Comparison of ENCODE assay signal across 9 mouse cellular contexts in the genomic region with DNA sequence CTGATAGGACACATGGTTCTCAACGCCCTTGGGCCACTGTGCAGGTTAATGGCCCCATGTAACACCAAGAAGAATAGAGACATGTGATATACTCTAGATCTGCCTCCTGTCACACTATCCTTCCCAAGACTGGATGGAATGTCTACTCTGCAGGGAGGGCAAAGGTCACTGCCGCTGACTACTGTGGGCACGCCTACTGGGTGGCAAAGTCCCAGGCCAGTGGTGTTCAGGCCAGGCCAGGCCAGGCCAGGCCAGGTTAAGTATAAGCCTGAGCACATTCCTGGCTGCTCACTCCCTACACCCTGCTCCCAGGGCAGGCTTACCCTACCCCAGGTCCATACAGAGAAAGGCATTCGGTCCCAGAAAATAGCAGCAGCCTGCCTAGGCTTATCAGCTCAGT. TPM values are rescaled to one million over a fixed set of nuclear protein-coding genes. Genes with fewer than 3 reads are reported as not detected.
DNase-seq lines count a peak whose midpoint lies in the region; ATAC-seq and TF ChIP-seq lines count a peak whose summit lies in the region.
"Had no signal": no experiment of that assay in that cellular context is flagged by ENCODE, and none has a peak within 500 bp of the region (broad histone marks: within the 10 kb centered on the region; RNA-seq: fewer than 3 reads in every experiment).

No protein-coding gene starts in this region.

- H3K9me3 ChIP-seq in hindbrain, embryonic 12.5 days (replicated peaks): no peaks in the 10 kb centered on the region
- no peaks in the 10 kb centered on the region for H3K9me3 ChIP-seq in hindbrain, embryonic 14.5 days (ENCODE audit: control insufficient read depth, low read length)
- no peaks in the 10 kb centered on the region for H3K9me3 ChIP-seq in kidney, embryonic 14.5 days (ENCODE audit: control insufficient read depth, low read length)
- no peaks in the 10 kb centered on the region for H3K9me3 ChIP-seq in neural tube, embryonic 13.5 days
- H3K9me3 ChIP-seq in forebrain, embryonic 16.5 days (ENCODE audit: control insufficient read depth, low read length): no peaks in the 10 kb centered on the region
- H3K9me3 ChIP-seq: embryonic facial prominence, embryonic 15.5 days had no signal

- H3K27me3 ChIP-seq in hindbrain, embryonic 12.5 days: no peaks in the 10 kb centered on the region
- H3K27me3 ChIP-seq in hindbrain, embryonic 14.5 days (ENCODE audit: control insufficient read depth, insufficient read depth, low read length): no peaks in the 10 kb centered on the region
- H3K27me3 ChIP-seq in heart, adult 2 months (ENCODE audit: control insufficient read depth, insufficient read depth, low read length): no peaks in the 10 kb centered on the region
- 0 out of 2 replicates have a peak, but pooled peaks cover 3% of the 10 kb centered on the region for H3K27me3 ChIP-seq in kidney, embryonic 14.5 days (ENCODE audit: control insufficient read depth, insufficient read depth, low read length)
- H3K27me3 ChIP-seq in neural tube, embryonic 13.5 days: no peaks in the 10 kb centered on the region
- no peaks in the 10 kb centered on the region for H3K27me3 ChIP-seq in forebrain, embryonic 16.5 days (replicated peaks; ENCODE audit: control insufficient read depth, insufficient read depth, low read length)
- H3K27me3 ChIP-seq: embryonic facial prominence, embryonic 15.5 days had no signal

- WGBS in hindbrain, embryonic 12.5 days: 49% methylated on average over 4 of the region's 4 CpGs
- 57% methylated on average over 4 of the region's 4 CpGs for WGBS in hindbrain, embryonic 14.5 days
- WGBS in heart, adult 2 months: 43% methylated on average over 4 of the region's 4 CpGs
- WGBS in kidney, embryonic 14.5 days: 26% methylated on average over 4 of the region's 4 CpGs
- WGBS in neural tube, embryonic 13.5 days: 58% methylated on average over 4 of the region's 4 CpGs
- WGBS in forebrain, embryonic 16.5 days: 75% methylated on average over 4 of the region's 4 CpGs

- TF ChIP-seq EP300 in heart, adult 2 months (IDR thresholded peaks at IDR 0.05; ENCODE audit: insufficient read depth, low read depth, low read length): peak; percentile 67; the same call in 1 of the 2 replicates

- H3K79me2 ChIP-seq in heart, adult 2 months (replicated peaks; ENCODE audit: control insufficient read depth, insufficient read depth, low read length): no peaks in the 10 kb centered on the region; the same call in 1 of the 2 replicates

- H3K36me3 ChIP-seq in hindbrain, embryonic 12.5 days: no peaks in the 10 kb centered on the region
- H3K36me3 ChIP-seq in hindbrain, embryonic 14.5 days (replicated peaks; ENCODE audit: control insufficient read depth, insufficient read depth): no peaks in the 10 kb centered on the region
- H3K36me3 ChIP-seq in heart, adult 2 months (ENCODE audit: control insufficient read depth, insufficient read depth, low read length): peaks cover 6% of the 10 kb centered on the region
- no peaks in the 10 kb centered on the region for H3K36me3 ChIP-seq in kidney, embryonic 14.5 days (ENCODE audit: control insufficient read depth, insufficient read depth, low read length)
- H3K36me3 ChIP-seq in neural tube, embryonic 13.5 days: no peaks in the 10 kb centered on the region
- H3K36me3 ChIP-seq in forebrain, embryonic 16.5 days (ENCODE audit: control insufficient read depth, insufficient read depth): no peaks in the 10 kb centered on the region
- H3K36me3 ChIP-seq: embryonic facial prominence, embryonic 15.5 days had no signal

- no peak overlapping the region for H3K4me3 ChIP-seq in hindbrain, embryonic 12.5 days
- H3K4me3 ChIP-seq in hindbrain, embryonic 14.5 days (replicated peaks; ENCODE audit: low read length): no peak overlapping the region
- no peak overlapping the region for H3K4me3 ChIP-seq in heart, adult 2 months
- no peak overlapping the region for H3K4me3 ChIP-seq in kidney, embryonic 14.5 days (ENCODE audit: low read length)
- H3K4me3 ChIP-seq in neural tube, embryonic 13.5 days: no peak overlapping the region
- H3K4me3 ChIP-seq in forebrain, embryonic 16.5 days (replicated peaks; ENCODE audit: low read length): no peak overlapping the region
- H3K4me3 ChIP-seq: embryonic facial prominence, embryonic 15.5 days had no signal

- no peak overlapping the region for H3K4me2 ChIP-seq in hindbrain, embryonic 12.5 days (replicated peaks)
- H3K4me2 ChIP-seq in hindbrain, embryonic 14.5 days (replicated peaks): no peak overlapping the region
- no peak overlapping the region for H3K4me2 ChIP-seq in kidney, embryonic 14.5 days (replicated peaks; ENCODE audit: low read depth, low read length)
- no peak overlapping the region for H3K4me2 ChIP-seq in neural tube, embryonic 13.5 days
- H3K4me2 ChIP-seq in forebrain, embryonic 16.5 days (ENCODE audit: low read length): no peak overlapping the region
- H3K4me2 ChIP-seq: embryonic facial prominence, embryonic 15.5 days had no signal

- ATAC-seq in hindbrain, embryonic 12.5 days (ENCODE audit: low FRiP score): peak; percentile 41
- ATAC-seq in hindbrain, embryonic 14.5 days (ENCODE audit: low FRiP score): no peak
- peak; percentile 56 for ATAC-seq in kidney, embryonic 14.5 days (ENCODE audit: low FRiP score, low TSS enrichment)
- 0 out of 2 replicates have a peak, but pooled peaks have one; percentile 32 for ATAC-seq in neural tube, embryonic 13.5 days (ENCODE audit: low read depth)
- no peak for ATAC-seq in forebrain, embryonic 16.5 days

- no peak overlapping the region for H3K9ac ChIP-seq in hindbrain, embryonic 12.5 days
- no peak overlapping the region for H3K9ac ChIP-seq in hindbrain, embryonic 14.5 days
- H3K9ac ChIP-seq in heart, adult 2 months (ENCODE audit: low read depth, low read length): no peak overlapping the region
- H3K9ac ChIP-seq in kidney, embryonic 14.5 days (ENCODE audit: low read depth, low read length): no peak overlapping the region
- H3K9ac ChIP-seq in neural tube, embryonic 13.5 days: 0 out of 2 replicates have a peak overlapping the region, but pooled peaks have one; percentile 3
- H3K9ac ChIP-seq in forebrain, embryonic 16.5 days (replicated peaks; ENCODE audit: low read depth, low read length): no peak overlapping the region
- H3K9ac ChIP-seq: embryonic facial prominence, embryonic 15.5 days had no signal

- peak overlapping the region; percentile 17 for H3K27ac ChIP-seq in hindbrain, embryonic 12.5 days
- no peak overlapping the region for H3K27ac ChIP-seq in hindbrain, embryonic 14.5 days
- peak overlapping the region; percentile 85 for H3K27ac ChIP-seq in heart, adult 2 months
- H3K27ac ChIP-seq in kidney, embryonic 14.5 days (ENCODE audit: low read depth, low read length): no peak overlapping the region
- no peak overlapping the region for H3K27ac ChIP-seq in neural tube, embryonic 13.5 days (replicated peaks)
- no peak overlapping the region for H3K27ac ChIP-seq in forebrain, embryonic 16.5 days (ENCODE audit: low read length)
- H3K27ac ChIP-seq: embryonic facial prominence, embryonic 15.5 days had no signal

- intact Hi-C loops in heart, adult 2 months (cut with DNase I): loop anchor here (5.0 kb wide), 2 partner anchors 41 to 56 kb away; no protein-coding TSS in a partner anchor

- no peak for TF ChIP-seq CTCF in heart, adult 2 months (IDR thresholded peaks at IDR 0.05)

- TF ChIP-seq POLR2A in heart, adult 2 months (IDR thresholded peaks at IDR 0.05; ENCODE audit: insufficient read depth, low read depth, low read length): 0 out of 2 replicates have a peak, but pooled peaks have one; percentile 41

- peaks cover 12% of the 10 kb centered on the region for H3K4me1 ChIP-seq in hindbrain, embryonic 12.5 days
- H3K4me1 ChIP-seq in hindbrain, embryonic 14.5 days (replicated peaks; ENCODE audit: control insufficient read depth, insufficient read depth, low read length): no peaks in the 10 kb centered on the region
- peaks cover 13% of the 10 kb centered on the region for H3K4me1 ChIP-seq in heart, adult 2 months (ENCODE audit: control insufficient read depth, insufficient read depth, low read length)
- peaks cover 14% of the 10 kb centered on the region for H3K4me1 ChIP-seq in kidney, embryonic 14.5 days (ENCODE audit: control insufficient read depth, insufficient read depth, low read length)
- peaks cover 8% of the 10 kb centered on the region; the same call in 1 of the 2 replicates for H3K4me1 ChIP-seq in neural tube, embryonic 13.5 days (replicated peaks)
- no peaks in the 10 kb centered on the region for H3K4me1 ChIP-seq in forebrain, embryonic 16.5 days (replicated peaks; ENCODE audit: control insufficient read depth, insufficient read depth, low read length)

- no peak for DNase-seq in hindbrain, embryonic 14.5 days (ENCODE audit: low spot score)
- DNase-seq in heart, adult 2 months: peak in 1 of 2 experiments; percentile 70
- no peak for DNase-seq in spleen, adult 12 weeks (ENCODE audit: low spot score)
- no peak for DNase-seq in thymus, adult 18-20 months

RNA-seq across cellular contexts. Expression of a gene that starts 20.6 kb away (rescaled TPM):
- polyA plus RNA-seq in hindbrain, embryonic 12.5 days (2016; fragmentation: Nextera tagmentation; extraction: Ambion mirVana): 16.6 and 17.7 TPM in 2 replicates
- 16.1 and 18.0 TPM in 2 replicates for polyA plus RNA-seq in hindbrain, embryonic 14.5 days (2014; fragmentation: Nextera tagmentation; extraction: Ambion mirVana)
- total RNA-seq in heart, adult 2 months (2021): 10 to 100 TPM; 21.0 to 22.1 TPM
- polyA plus RNA-seq in heart, adult 2 months (2012; rRNA removed): 5.9 and 9.1 TPM in 2 replicates
- polyA plus RNA-seq in kidney, embryonic 14.5 days (2014; fragmentation: Nextera tagmentation; extraction: Ambion mirVana): 15.1 and 22.7 TPM in 2 replicates
- 15.8 and 16.6 TPM in 2 replicates for polyA plus RNA-seq in neural tube, embryonic 13.5 days (2015; fragmentation: Nextera tagmentation; extraction: Ambion mirVana)
- polyA plus RNA-seq in forebrain, embryonic 16.5 days (2015; fragmentation: Nextera tagmentation; extraction: Ambion mirVana): 18.3 and 19.4 TPM in 2 replicates

RNA-seq across cellular contexts. Expression of a gene that starts 21.0 kb away (rescaled TPM):
- 11.6 and 12.8 TPM in 2 replicates for polyA plus RNA-seq in hindbrain, embryonic 12.5 days (2016; fragmentation: Nextera tagmentation; extraction: Ambion mirVana)
- 17.3 and 18.4 TPM in 2 replicates for polyA plus RNA-seq in hindbrain, embryonic 14.5 days (2014; fragmentation: Nextera tagmentation; extraction: Ambion mirVana)
- total RNA-seq in heart, adult 2 months (2021): 100 to 1,000 TPM; 309 to 376 TPM
- 347 and 390 TPM in 2 replicates for polyA plus RNA-seq in heart, adult 2 months (2012; rRNA removed)
- polyA plus RNA-seq in kidney, embryonic 14.5 days (2014; fragmentation: Nextera tagmentation; extraction: Ambion mirVana): 12.7 and 21.9 TPM in 2 replicates
- 14.2 and 15.7 TPM in 2 replicates for polyA plus RNA-seq in neural tube, embryonic 13.5 days (2015; fragmentation: Nextera tagmentation; extraction: Ambion mirVana)
- 16.1 and 18.5 TPM in 2 replicates for polyA plus RNA-seq in forebrain, embryonic 16.5 days (2015; fragmentation: Nextera tagmentation; extraction: Ambion mirVana)

Comparison
In these comparisons a context has a peak if more than half of its experiments do, and no peak if none do; other contexts are left out.
1. ATAC-seq: peak in hindbrain, embryonic 12.5 days (single experiment), kidney, embryonic 14.5 days (single experiment) and neural tube, embryonic 13.5 days (single experiment); none in hindbrain, embryonic 14.5 days (single experiment) and forebrain, embryonic 16.5 days (single experiment).
2. H3K27ac ChIP-seq: peak in hindbrain, embryonic 12.5 days (single experiment) and heart, adult 2 months (single experiment); none in hindbrain, embryonic 14.5 days (single experiment), kidney, embryonic 14.5 days (single experiment), neural tube, embryonic 13.5 days (single experiment) and forebrain, embryonic 16.5 days (single experiment).
3. RNA of a gene that starts 21.0 kb away (polyA plus RNA-seq): 347 to 390 TPM in heart, adult 2 months; 12.7 to 21.9 TPM in kidney, embryonic 14.5 days, 16.1 to 18.5 TPM in forebrain, embryonic 16.5 days, 17.3 to 18.4 TPM in hindbrain, embryonic 14.5 days, 14.2 to 15.7 TPM in neural tube, embryonic 13.5 days and 11.6 to 12.8 TPM in hindbrain, embryonic 12.5 days; every median in the first group is over 10 times any median in the second.